Mouse (Mus musculus): ENCODE data around the gene Nacad. TPM values are rescaled to one million over a fixed set of nuclear protein-coding genes. Genes with fewer than 3 reads are reported as not detected.

Nacad gene
- polyA plus RNA-seq (2014; fragmentation: Illumina TruSeq; extraction: RNeasy Lipid Tissue Mini Kit (QIAGEN cat#74804)): not detected

DNA sequence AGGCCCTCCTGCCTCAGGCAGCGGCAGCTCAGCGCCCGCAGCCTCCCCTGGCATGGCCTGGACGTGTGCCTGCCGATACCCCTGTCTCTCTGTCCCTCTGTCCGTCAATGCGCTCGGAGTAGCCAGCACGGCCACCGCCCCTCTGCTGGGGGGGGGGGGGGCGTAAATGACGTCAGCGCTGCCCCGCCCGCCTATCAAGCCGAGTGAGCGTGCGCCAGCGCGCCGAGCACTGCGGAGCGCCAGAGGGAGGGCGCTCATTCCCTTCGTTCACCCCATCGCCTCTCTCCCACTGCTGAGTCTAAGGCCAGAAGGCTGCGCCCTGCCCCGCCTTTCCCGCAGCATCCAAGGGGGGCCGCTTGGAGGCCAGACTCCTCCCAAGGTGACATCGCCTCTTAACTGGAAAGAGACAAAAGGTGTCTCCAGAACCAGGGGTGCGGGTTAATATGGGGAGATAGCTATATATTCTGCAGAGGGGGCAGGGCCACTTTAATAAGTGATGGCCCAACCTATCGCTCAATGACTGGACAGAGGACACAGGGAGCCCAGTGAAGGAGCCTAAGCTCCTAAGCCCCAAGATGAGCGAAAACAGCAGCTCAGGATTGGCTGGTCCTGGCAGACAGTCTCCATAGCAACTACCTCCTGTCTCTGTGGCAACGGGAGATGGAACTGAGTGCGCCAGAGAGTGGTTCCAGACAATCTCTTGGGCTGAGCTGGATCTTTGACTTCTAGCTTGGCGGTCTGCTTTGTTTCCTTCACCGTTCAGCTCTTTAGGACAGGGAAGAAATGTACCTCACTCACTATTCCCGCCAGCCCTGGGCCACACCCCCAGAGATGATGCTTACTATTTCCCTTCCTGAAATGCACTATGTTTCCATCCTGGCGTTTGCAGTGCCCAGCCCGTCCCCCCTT is at the start of gene Nacad:
Nacad (minus strand) TSS at position 563 of the 909 bp plus-strand sequence.

DNA sequence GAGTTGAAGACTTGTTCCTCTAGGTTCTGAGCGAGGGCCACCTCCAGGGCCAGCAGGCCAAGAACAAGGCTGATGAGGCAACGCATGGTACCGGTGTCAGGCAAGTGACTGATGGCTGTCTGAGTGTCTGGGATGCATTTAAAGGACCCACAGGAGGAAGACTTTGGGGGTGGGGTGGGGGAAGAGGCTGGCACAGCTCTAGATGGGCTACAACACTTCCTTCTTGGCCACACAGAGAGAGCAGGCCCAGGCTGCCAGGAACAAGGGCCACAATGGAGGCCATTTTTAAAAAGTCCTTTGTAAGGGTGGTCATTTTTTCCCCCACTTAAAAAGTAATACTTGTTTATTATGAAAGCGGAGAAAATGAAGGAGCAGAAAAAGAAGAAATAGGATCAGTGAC is 32.7 kb upstream of the Nacad start, which contains the start of gene Wap:
Wap (minus strand) TSS at position 101 of the 400 bp plus-strand sequence.

DNA sequence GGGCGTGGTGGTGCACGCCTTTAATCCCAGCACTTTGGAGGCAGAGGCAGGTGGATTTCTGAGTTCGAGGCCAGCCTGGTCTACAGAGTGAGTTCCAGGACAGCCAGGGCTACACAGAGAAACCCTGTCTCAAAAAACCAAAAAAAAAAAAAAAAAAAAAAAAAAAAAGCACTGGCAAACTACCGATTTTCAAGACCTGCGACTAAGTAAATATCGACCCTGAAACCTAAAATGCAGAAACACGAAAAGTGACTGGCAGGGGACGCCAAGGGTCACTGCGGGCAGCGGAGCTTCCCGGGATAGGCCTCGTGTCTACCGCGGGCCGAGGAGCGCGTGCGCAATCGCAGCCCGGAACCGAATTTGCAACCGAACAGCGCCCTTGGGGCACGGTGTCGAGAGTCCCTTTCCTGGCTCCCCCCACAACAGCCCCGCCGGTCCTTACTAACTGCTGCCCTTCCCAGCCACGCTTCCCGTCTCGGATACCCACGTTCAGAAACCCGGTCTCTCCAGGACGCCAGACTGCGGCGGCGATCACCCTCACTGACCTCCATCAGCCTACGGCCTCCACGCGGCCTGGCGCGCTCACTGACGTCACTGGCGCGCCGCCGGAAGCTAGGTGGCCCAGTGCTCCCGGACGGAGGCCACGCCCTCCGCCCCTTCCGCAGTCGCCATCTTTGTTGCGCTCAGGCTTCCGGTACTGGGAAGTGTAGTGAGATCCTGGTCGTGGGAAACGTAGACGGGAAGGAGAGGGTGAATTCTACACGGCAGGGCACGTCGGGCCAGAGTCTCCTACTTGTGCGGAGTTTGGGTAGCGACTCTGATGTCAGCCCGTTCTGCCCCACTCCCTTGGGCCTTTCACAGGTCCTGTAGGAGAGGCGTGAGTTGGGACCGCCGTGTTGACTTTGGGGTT is 19.9 kb upstream of the Nacad start, which contains the start of gene Tbrg4:
Tbrg4 (minus strand) TSS at position 590 of the 910 bp plus-strand sequence.

Other genes with a start within 250 kb of the Nacad start
- 0.63 TPM for gene Zmiz2, start 217.0 kb downstream of the Nacad start, polyA plus RNA-seq (2014; fragmentation: Illumina TruSeq; extraction: RNeasy Lipid Tissue Mini Kit (QIAGEN cat#74804))
- gene Ppia, start 190.6 kb downstream of the Nacad start, polyA plus RNA-seq (2014; fragmentation: Illumina TruSeq; extraction: RNeasy Lipid Tissue Mini Kit (QIAGEN cat#74804)): 1,012 TPM
- gene H2afv, start 161.6 kb downstream of the Nacad start, polyA plus RNA-seq (2014; fragmentation: Illumina TruSeq; extraction: RNeasy Lipid Tissue Mini Kit (QIAGEN cat#74804)): 19.9 TPM
- 347 TPM for gene Purb, start 130.1 kb downstream of the Nacad start, polyA plus RNA-seq (2014; fragmentation: Illumina TruSeq; extraction: RNeasy Lipid Tissue Mini Kit (QIAGEN cat#74804))
- gene Myo1g, start 85.1 kb downstream of the Nacad start, polyA plus RNA-seq (2014; fragmentation: Illumina TruSeq; extraction: RNeasy Lipid Tissue Mini Kit (QIAGEN cat#74804)): not detected
- gene Ccm2, start 59.2 kb downstream of the Nacad start, polyA plus RNA-seq (2014; fragmentation: Illumina TruSeq; extraction: RNeasy Lipid Tissue Mini Kit (QIAGEN cat#74804)): 2.1 TPM
- gene Tbrg4, start 20.0 kb upstream of the Nacad start, polyA plus RNA-seq (2014; fragmentation: Illumina TruSeq; extraction: RNeasy Lipid Tissue Mini Kit (QIAGEN cat#74804)): 0.97 TPM
- gene Wap, start 32.6 kb upstream of the Nacad start, polyA plus RNA-seq (2014; fragmentation: Illumina TruSeq; extraction: RNeasy Lipid Tissue Mini Kit (QIAGEN cat#74804)): not detected
- gene Ramp3, start 52.5 kb upstream of the Nacad start, polyA plus RNA-seq (2014; fragmentation: Illumina TruSeq; extraction: RNeasy Lipid Tissue Mini Kit (QIAGEN cat#74804)): not detected
- not detected for gene Gm11983, start 231.6 kb upstream of the Nacad start, polyA plus RNA-seq (2014; fragmentation: Illumina TruSeq; extraction: RNeasy Lipid Tissue Mini Kit (QIAGEN cat#74804))

Measured in ovary, adult 10 weeks (tissue).